Mouse (Mus musculus): ENCODE measurements around the gene Xlr3c. TPM values are rescaled to one million over a fixed set of nuclear protein-coding genes. Genes with fewer than 3 reads are reported as not detected.
"Not testable (repeated sequence)": the region's sequence is repeated elsewhere in the genome, so short reads cannot be mapped to it uniquely, and the experiment has no call there.

Gene Xlr3c
- polyA plus RNA-seq (2016; fragmentation: Nextera tagmentation; extraction: Ambion mirVana): 0.16 and 0.40 TPM in 2 replicates

- not testable (repeated sequence) for H3K27me3 ChIP-seq; H3K4me2 ChIP-seq; H3K36me3 ChIP-seq; H3K27ac ChIP-seq; ATAC-seq (ENCODE audit: insufficient number of reproducible peaks, insufficient read depth, low FRiP score, low TSS enrichment, low read depth); H3K9me3 ChIP-seq; H3K9ac ChIP-seq (replicated peaks); H3K4me3 ChIP-seq (replicated peaks); H3K4me1 ChIP-seq (replicated peaks)
- WGBS: 89% methylated on average over 14 of the region's 14 CpGs
Measured at GRCm38 (mm10) chrX:73265270-73265669, at the start of gene Xlr3c. Gene Xlr3c (minus strand): TSS chrX:73265390.

- H3K27ac ChIP-seq: no peak overlapping the region
- no peak overlapping the region for H3K4me2 ChIP-seq
- H3K27me3 ChIP-seq: no peaks in the 10 kb centered on the region
- H3K36me3 ChIP-seq: no peaks in the 10 kb centered on the region
- H3K9ac ChIP-seq (replicated peaks): no peak overlapping the region
- no peaks in the 10 kb centered on the region for H3K4me1 ChIP-seq (replicated peaks)
- H3K9me3 ChIP-seq: no peaks in the 10 kb centered on the region
- ATAC-seq (ENCODE audit: insufficient number of reproducible peaks, insufficient read depth, low FRiP score, low TSS enrichment, low read depth): no peak
- 39% methylated on average over 3 of the region's 3 CpGs for WGBS
- H3K4me3 ChIP-seq (replicated peaks): no peak overlapping the region
Measured at GRCm38 (mm10) chrX:73312522-73312921, 47.3 kb upstream of the Xlr3c start.

GRCm38 (mm10) chrX:73295745-73296144, 30.6 kb upstream of the Xlr3c start:
- not testable (repeated sequence) for H3K27me3 ChIP-seq; H3K36me3 ChIP-seq; H3K4me1 ChIP-seq (replicated peaks); H3K27ac ChIP-seq; H3K4me3 ChIP-seq (replicated peaks); ATAC-seq (ENCODE audit: insufficient number of reproducible peaks, insufficient read depth, low FRiP score, low TSS enrichment, low read depth); H3K9me3 ChIP-seq; H3K4me2 ChIP-seq; H3K9ac ChIP-seq (replicated peaks)
- WGBS: 68% methylated on average over 9 of the region's 10 CpGs

DNA sequence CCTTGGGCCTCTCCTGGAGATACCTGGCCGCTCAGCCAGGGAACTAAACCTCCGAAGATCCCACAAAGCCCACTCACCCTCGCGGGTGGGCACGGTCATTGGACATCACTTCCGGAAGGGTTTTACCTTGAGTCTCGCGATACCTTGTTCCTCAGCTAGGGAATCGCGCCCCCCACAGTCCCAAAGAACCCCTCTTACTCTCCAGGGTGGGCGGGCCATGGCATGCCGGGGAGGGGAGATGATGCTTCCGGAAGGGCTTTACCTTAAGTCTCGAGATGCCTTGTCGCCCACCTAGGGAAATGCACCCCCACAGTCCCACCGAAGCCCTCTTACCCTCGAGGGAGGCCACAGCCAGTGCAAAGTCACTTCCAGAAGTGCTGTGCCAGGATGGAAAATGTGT, 27.7 kb upstream of the Xlr3c start, which contains the start of the genes Xlr5a and Xlr5c:
Gene Xlr5a, minus strand, starts transcription at position 101 of the 400 bp plus-strand sequence.
Gene Xlr5c, minus strand, starts transcription at position 101 of the 400 bp plus-strand sequence.
- H3K36me3 ChIP-seq; H3K4me3 ChIP-seq (replicated peaks); H3K4me2 ChIP-seq; H3K27ac ChIP-seq; H3K9ac ChIP-seq (replicated peaks); H3K27me3 ChIP-seq; ATAC-seq (ENCODE audit: insufficient number of reproducible peaks, insufficient read depth, low FRiP score, low TSS enrichment, low read depth); H3K9me3 ChIP-seq; H3K4me1 ChIP-seq (replicated peaks): not testable (repeated sequence)
- WGBS: 93% methylated on average over 13 of the region's 17 CpGs

DNA sequence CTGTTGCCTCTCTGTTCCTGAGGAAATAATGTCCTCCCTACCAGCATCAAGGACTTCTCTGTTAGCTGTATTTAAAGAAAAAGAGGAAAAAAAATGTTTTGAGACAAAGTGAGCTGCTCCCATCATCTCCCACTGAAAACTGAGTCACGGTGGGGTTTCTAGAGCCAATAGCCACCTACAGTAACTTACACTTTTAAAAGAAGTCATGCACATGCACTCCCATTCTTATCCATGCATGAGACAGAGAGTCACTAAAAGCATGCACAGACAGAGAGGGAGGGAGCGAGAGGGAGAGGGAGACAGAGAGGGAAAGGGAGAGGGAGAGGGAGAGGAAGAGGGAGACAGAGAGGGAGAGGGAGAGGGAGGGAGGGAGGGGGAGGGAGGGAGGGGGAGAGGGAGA, 2.8 kb downstream of the Xlr3c start:
- not testable (repeated sequence) for H3K9ac ChIP-seq (replicated peaks); ATAC-seq (ENCODE audit: insufficient number of reproducible peaks, insufficient read depth, low FRiP score, low TSS enrichment, low read depth); H3K4me2 ChIP-seq; H3K27me3 ChIP-seq; H3K27ac ChIP-seq; H3K4me1 ChIP-seq (replicated peaks); H3K9me3 ChIP-seq; H3K36me3 ChIP-seq; H3K4me3 ChIP-seq (replicated peaks)
- 75% methylated on average over 1 of the region's 2 CpGs for WGBS

- whole genome bisulfite sequencing: 86% methylated on average over 14 of the region's 14 CpGs
- H3K4me3 ChIP-seq (replicated peaks); H3K27ac ChIP-seq; ATAC-seq (ENCODE audit: insufficient number of reproducible peaks, insufficient read depth, low FRiP score, low TSS enrichment, low read depth); H3K36me3 ChIP-seq; H3K9ac ChIP-seq (replicated peaks); H3K27me3 ChIP-seq; H3K4me1 ChIP-seq (replicated peaks); H3K9me3 ChIP-seq; H3K4me2 ChIP-seq: not testable (repeated sequence)
Measured at GRCm38 (mm10) chrX:73242821-73243325, 22.3 kb downstream of the Xlr3c start, which contains the start of gene Xlr4c. Gene Xlr4c (minus strand): TSS chrX:73243130.

GRCm38 (mm10) chrX:73229288-73229687, 35.9 kb downstream of the Xlr3c start:
- Histone ChIP-seq H3K4me3 (replicated peaks) (peak overlapping the region; percentile 59), H3K4me1 (replicated peaks) (no peaks in the 10 kb centered on the region), H3K36me3 (no peaks in the 10 kb centered on the region), H3K4me2 (peak overlapping the region; percentile 81), H3K27me3 (peaks cover 15% of the 10 kb centered on the region), H3K9ac (replicated peaks) (peak overlapping the region; percentile 65), H3K27ac (no peak overlapping the region), H3K9me3 (no peaks in the 10 kb centered on the region)
- WGBS: 39% methylated on average over 3 of the region's 3 CpGs
- ATAC-seq (ENCODE audit: insufficient number of reproducible peaks, insufficient read depth, low FRiP score, low TSS enrichment, low read depth): no peak

GRCm38 (mm10) chrX:73228606-73229214, 36.5 kb downstream of the Xlr3c start:
- Histone ChIP-seq H3K4me2 (peak overlapping the region; percentile 81), H3K4me1 (replicated peaks) (no peaks in the 10 kb centered on the region), H3K27me3 (peaks cover 15% of the 10 kb centered on the region), H3K36me3 (no peaks in the 10 kb centered on the region), H3K27ac (peak overlapping the region; percentile 75), H3K9ac (replicated peaks) (peak overlapping the region; percentile 65), H3K4me3 (replicated peaks) (peak overlapping the region; percentile 59), H3K9me3 (no peaks in the 10 kb centered on the region)
- peak; percentile 42 for ATAC-seq (ENCODE audit: insufficient number of reproducible peaks, insufficient read depth, low FRiP score, low TSS enrichment, low read depth)
- WGBS: 20% methylated on average over 50 of the region's 51 CpGs

DNA sequence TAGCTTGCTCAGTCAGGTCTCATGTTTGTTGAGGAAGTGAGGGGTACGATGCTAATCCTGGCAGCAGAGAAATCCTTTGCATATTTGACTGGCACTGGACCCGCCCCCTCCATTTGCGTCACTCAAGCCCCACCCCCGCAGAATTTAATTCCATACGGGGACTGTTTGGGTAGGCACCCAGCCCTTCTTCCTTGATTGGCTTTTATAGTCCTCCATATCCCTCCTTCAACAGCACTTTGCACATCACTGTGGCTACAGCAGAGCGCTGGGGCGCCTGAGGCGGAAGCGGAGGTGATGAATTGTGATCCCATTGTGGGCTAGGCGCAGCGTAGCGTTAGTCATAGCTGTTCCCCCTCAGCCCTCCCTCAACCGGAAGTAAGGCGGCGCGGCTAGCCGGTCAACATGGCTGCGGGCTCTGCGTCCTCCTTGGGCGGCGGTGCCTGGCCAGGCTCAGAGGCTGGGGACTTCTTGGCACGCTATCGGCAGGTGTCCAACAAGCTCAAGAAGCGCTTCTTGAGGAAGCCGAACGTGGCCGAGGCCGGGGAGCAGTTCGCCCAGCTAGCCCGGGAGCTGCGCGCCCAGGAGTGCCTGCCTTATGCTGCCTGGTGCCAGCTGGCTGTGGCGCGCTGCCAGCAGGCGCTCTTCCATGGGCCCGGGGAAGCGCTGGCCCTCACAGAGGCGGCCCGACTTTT, 37.1 kb downstream of the Xlr3c start, which contains the start of gene F8a:
Gene F8a, plus strand, starts transcription at position 378 of the 692 bp plus-strand sequence.
- H3K9ac ChIP-seq (replicated peaks): peak within 1 kb of the TSS; percentile 65
- H3K9me3 ChIP-seq: no peaks in the 10 kb centered on the region
- no peaks in the 10 kb centered on the region for H3K36me3 ChIP-seq
- 11% methylated on average over 39 of the region's 39 CpGs for WGBS
- peak within 1 kb of the TSS; percentile 81 for H3K4me2 ChIP-seq
- peaks cover 15% of the 10 kb centered on the region for H3K27me3 ChIP-seq
- peak within 1 kb of the TSS; percentile 59 for H3K4me3 ChIP-seq (replicated peaks)
- H3K27ac ChIP-seq: peak within 1 kb of the TSS; percentile 75
- H3K4me1 ChIP-seq (replicated peaks): no peaks in the 10 kb centered on the region
- ATAC-seq (ENCODE audit: insufficient number of reproducible peaks, insufficient read depth, low FRiP score, low TSS enrichment, low read depth): peak; percentile 92

- H3K9ac ChIP-seq (replicated peaks): no peak overlapping the region
- no peaks in the 10 kb centered on the region for H3K9me3 ChIP-seq
- H3K4me2 ChIP-seq: no peak overlapping the region
- no peaks in the 10 kb centered on the region for H3K4me1 ChIP-seq (replicated peaks)
- H3K36me3 ChIP-seq: no peaks in the 10 kb centered on the region
- 66% methylated on average over 1 of the region's 1 CpGs for WGBS
- H3K27me3 ChIP-seq: peaks cover 15% of the 10 kb centered on the region
- H3K4me3 ChIP-seq (replicated peaks): no peak overlapping the region
- ATAC-seq (ENCODE audit: insufficient number of reproducible peaks, insufficient read depth, low FRiP score, low TSS enrichment, low read depth): no peak
- H3K27ac ChIP-seq: no peak overlapping the region
Measured at GRCm38 (mm10) chrX:73225365-73225764, 39.8 kb downstream of the Xlr3c start.

DNA sequence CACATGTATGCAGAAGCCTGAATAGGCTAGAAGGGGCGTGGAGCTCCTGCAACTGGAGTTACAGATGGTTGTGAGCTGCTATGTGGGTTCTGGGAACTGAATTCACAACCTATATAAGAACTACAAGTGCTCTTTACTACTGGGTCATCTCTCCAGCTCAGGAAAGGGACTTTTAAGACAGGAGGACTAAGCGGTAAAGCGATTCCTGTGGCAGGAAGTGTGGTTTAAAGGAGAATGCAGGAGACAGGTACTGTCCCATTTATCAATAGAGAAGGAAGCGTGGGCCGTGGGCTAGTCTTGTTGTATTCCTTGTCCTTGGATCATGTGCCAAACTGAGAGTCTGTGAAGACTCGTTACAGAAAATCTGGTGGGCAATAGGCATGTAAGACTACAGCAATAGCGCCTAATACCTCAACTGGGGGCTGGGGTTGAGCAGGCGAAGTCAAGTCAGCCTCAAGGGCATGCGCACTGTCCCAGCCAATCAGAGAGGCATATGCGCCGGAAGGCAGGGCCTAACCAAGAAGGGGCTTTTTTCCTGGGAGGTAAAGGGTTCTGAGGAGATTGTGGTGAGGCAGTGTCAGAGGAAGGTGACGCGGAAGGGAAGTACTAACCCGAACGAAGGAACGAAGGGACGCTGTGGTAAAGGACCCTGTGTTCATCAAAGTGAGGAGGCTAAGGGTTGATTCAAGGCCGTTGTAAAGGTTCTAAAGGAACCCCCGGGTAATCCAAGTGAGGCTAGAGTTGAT, 51.2 kb downstream of the Xlr3c start, which contains the start of gene Xlr4b:
Gene Xlr4b, plus strand, starts transcription at position 515 of the 746 bp plus-strand sequence.
- 78% methylated on average over 19 of the region's 19 CpGs for WGBS

More for the DNA sequence above, 51.2 kb downstream of the Xlr3c start, which contains the start of gene Xlr4b:
- H3K9ac ChIP-seq (replicated peaks); H3K36me3 ChIP-seq; ATAC-seq (ENCODE audit: insufficient number of reproducible peaks, insufficient read depth, low FRiP score, low TSS enrichment, low read depth); H3K27ac ChIP-seq; H3K27me3 ChIP-seq; H3K4me1 ChIP-seq (replicated peaks); H3K9me3 ChIP-seq; H3K4me2 ChIP-seq; H3K4me3 ChIP-seq (replicated peaks): not testable (repeated sequence)
